Mouse (Mus musculus) G1E-ER4 (cell line): ENCODE results near the gene Gm20388. TPM values are rescaled to one million over a fixed set of nuclear protein-coding genes. Genes with fewer than 3 reads are reported as not detected.

Source experiments
- GATA1 ChIP-seq: IDR thresholded peaks from one replicate; pipeline ENCODE4 v1.8.0; 2012; ENCODE audit warnings: low read length, inconsistent platforms
- polyA plus RNA-seq: library from polyadenylated mRNA; stranded (reverse); fragments of >175 nt; gene quantifications from 2 replicates; pipeline ENCODE4 v1.2.3, GENCODE M21; 2012

Gene Gm20388
- polyA plus RNA-seq, 1 experiment, result not detected

GRCm38 (mm10) chr8:122644175-122644954, 2733.7 kb downstream of the Gm20388 start:
- TF ChIP-seq GATA1, result no peak

- TF ChIP-seq GATA1, result no peak
Measured at GRCm38 (mm10) chr8:122646337-122646736, 2735.7 kb downstream of the Gm20388 start.

GRCm38 (mm10) chr8:122648192-122648970, 2737.7 kb downstream of the Gm20388 start:
- no peak for TF ChIP-seq GATA1

GRCm38 (mm10) chr8:122651326-122651921, 2740.8 kb downstream of the Gm20388 start:
- no peak for TF ChIP-seq GATA1

- no peak for TF ChIP-seq GATA1
Measured at GRCm38 (mm10) chr8:122652643-122653042, 2742.0 kb downstream of the Gm20388 start.

- no peak for TF ChIP-seq GATA1
Measured at GRCm38 (mm10) chr8:122654768-122655167, 2744.1 kb downstream of the Gm20388 start.

- TF ChIP-seq GATA1, result no peak
Measured at GRCm38 (mm10) chr8:122656056-122656999, 2745.7 kb downstream of the Gm20388 start.

- TF ChIP-seq GATA1, result no peak
Measured at GRCm38 (mm10) chr8:122658149-122658806, 2747.6 kb downstream of the Gm20388 start.

- TF ChIP-seq GATA1, result no peak
Measured at GRCm38 (mm10) chr8:122658807-122659160, 2748.1 kb downstream of the Gm20388 start.

- TF ChIP-seq GATA1, result no peak
Measured at GRCm38 (mm10) chr8:122660022-122660421, 2749.4 kb downstream of the Gm20388 start.

- TF ChIP-seq GATA1, result no peak
Measured at GRCm38 (mm10) chr8:122661138-122661537, 2750.5 kb downstream of the Gm20388 start.

- no peak for TF ChIP-seq GATA1
Measured at GRCm38 (mm10) chr8:122661894-122662293, 2751.3 kb downstream of the Gm20388 start.

GRCm38 (mm10) chr8:122663106-122663505, 2752.5 kb downstream of the Gm20388 start:
- TF ChIP-seq GATA1, result no peak

GRCm38 (mm10) chr8:122663670-122664069, 2753.0 kb downstream of the Gm20388 start:
- no peak for TF ChIP-seq GATA1

- TF ChIP-seq GATA1, result no peak
Measured at GRCm38 (mm10) chr8:122665221-122665620, 2754.6 kb downstream of the Gm20388 start.
